Mouse (Mus musculus) heart, postnatal 0 days (tissue): Measurements from ENCODE around the gene Msantd3.

Experiments used
- CTCF ChIP-seq: IDR thresholded peaks from 2 replicates; pipeline ENCODE4 v1.5.1; 2016; ENCODE audit warnings: antibody characterized with exemption, control low read depth, low read depth
- EP300 ChIP-seq: IDR thresholded peaks from 2 replicates; pipeline ENCODE4 v1.6.1; 2016; ENCODE audit warnings: antibody characterized with exemption, low read depth

- TF ChIP-seq CTCF (no peak), EP300 (no peak)
Observed at GRCm38 (mm10) chr4:48592328-48592727, 52.6 kb downstream of the Msantd3 start.
